Mouse (Mus musculus) hindbrain, embryonic 16.5 days (tissue): ENCODE data around the gene Il17rd. TPM values are rescaled to one million over a fixed set of nuclear protein-coding genes. Genes with fewer than 3 reads are reported as not detected.

Source experiments
- ATAC-seq: fragments of 200-750 bp; cut with Nextera tagmentation; 2 replicates; pipeline ENCODE4 v1.8.0; 2017; ENCODE audit warnings: moderate TSS enrichment, moderate library complexity
- H3K27ac ChIP-seq: fragments of 300-500 bp; sonication (generic); 2 replicates; pipeline ENCODE4 v1.5.1; 2014; ENCODE audit warnings: low read depth, mild to moderate bottlenecking, control low read depth, low read length, moderate library complexity
- H3K27me3 ChIP-seq: fragments of 300-500 bp; sonication (generic); replicated peaks from 2 replicates; pipeline ENCODE4 v1.6.1; 2014; ENCODE audit warnings: low read length; ENCODE audit not compliant: control insufficient read depth, insufficient read depth
- H3K36me3 ChIP-seq: fragments of 300-500 bp; sonication (generic); 2 replicates; pipeline ENCODE4 v1.6.1; 2014; ENCODE audit warnings: mild to moderate bottlenecking, low read length, moderate library complexity, mixed read lengths; ENCODE audit not compliant: control insufficient read depth, insufficient read depth
- H3K4me1 ChIP-seq: fragments of 300-500 bp; sonication (generic); 2 replicates; pipeline ENCODE4 v1.6.1; 2014; ENCODE audit warnings: low read depth, low read length; ENCODE audit not compliant: control insufficient read depth, insufficient read depth
- H3K4me2 ChIP-seq: fragments of 300-500 bp; sonication (generic); 2 replicates; pipeline ENCODE4 v1.6.1; 2014; ENCODE audit warnings: mild to moderate bottlenecking, low read length, control low read depth, moderate library complexity
- H3K4me3 ChIP-seq: fragments of 300-500 bp; sonication (generic); 2 replicates; pipeline ENCODE4 v1.5.1; 2014; ENCODE audit warnings: mild to moderate bottlenecking, low read length, control low read depth, moderate library complexity
- H3K9ac ChIP-seq: fragments of 300-500 bp; sonication (generic); 2 replicates; pipeline ENCODE4 v1.6.1; 2014; ENCODE audit warnings: low read depth, mild to moderate bottlenecking, control low read depth, low read length, moderate library complexity
- H3K9me3 ChIP-seq: fragments of 300-500 bp; sonication (generic); 2 replicates; pipeline ENCODE4 v1.6.1; 2014; ENCODE audit warnings: mild to moderate bottlenecking, low read length, moderate library complexity; ENCODE audit not compliant: control insufficient read depth
- WGBS: fragments of 180-500 bp; shearing (Covaris S2); extraction: QIAGEN DNeasy Blood & Tissue Kit; methylation state at CpG from one replicate; pipeline ENCODE4 v1.1.7; 2014; 5-methylcytosine and 5-hydroxymethylcytosine counted together
- polyA plus RNA-seq: library from polyadenylated mRNA; unstranded; fragments of >200 nt; fragmentation: Nextera tagmentation; extraction: Ambion mirVana; gene quantifications from 2 replicates; pipeline ENCODE4 v1.2.1, GENCODE M21; 2015

Il17rd gene
- polyA plus RNA-seq, 1 experiment from 2014 or later: 2.5 TPM

GRCm38 (mm10) chr14:27096779-27097178 is 58.0 kb downstream of the Il17rd start:
- Histone ChIP-seq H3K36me3 (no peaks in the 10 kb centered on the region), H3K27me3 (no peaks in the 10 kb centered on the region), H3K9ac (no peak overlapping the region), H3K4me1 (no peaks in the 10 kb centered on the region; the same call in none of the 2 replicates), H3K4me3 (no peak overlapping the region), H3K27ac (no peak overlapping the region), H3K9me3 (no peaks in the 10 kb centered on the region), H3K4me2 (no peak overlapping the region)
- WGBS: 6% methylated on average over 3 of the region's 3 CpGs
- peak; percentile 68; the same call in 1 of the 2 replicates for ATAC-seq

- Histone ChIP-seq H3K4me2 (no peak overlapping the region), H3K27me3 (no peaks in the 10 kb centered on the region), H3K4me3 (no peak overlapping the region), H3K4me1 (peaks cover 2% of the 10 kb centered on the region; the same call in 1 of the 2 replicates), H3K27ac (no peak overlapping the region), H3K9me3 (no peaks in the 10 kb centered on the region), H3K9ac (no peak overlapping the region), H3K36me3 (no peaks in the 10 kb centered on the region)
- ATAC-seq: no peak
- 55% methylated on average over 7 of the region's 7 CpGs for WGBS
These were observed 63.0 kb downstream of the Il17rd start for GRCm38 (mm10) chr14:27101735-27102134.

- ATAC-seq: peak; percentile 54; the same call in 1 of the 2 replicates
- Histone ChIP-seq H3K27me3 (no peaks in the 10 kb centered on the region), H3K4me1 (peaks cover 2% of the 10 kb centered on the region; the same call in 1 of the 2 replicates), H3K9ac (no peak overlapping the region), H3K27ac (peak overlapping the region; percentile 36; the same call in 1 of the 2 replicates), H3K4me3 (no peak overlapping the region), H3K36me3 (no peaks in the 10 kb centered on the region), H3K9me3 (no peaks in the 10 kb centered on the region), H3K4me2 (no peak overlapping the region)
- 47% methylated on average over 6 of the region's 6 CpGs for WGBS
These were observed 64.0 kb downstream of the Il17rd start for GRCm38 (mm10) chr14:27102720-27103119.

- Histone ChIP-seq H3K27me3 (no peaks in the 10 kb centered on the region), H3K9me3 (no peaks in the 10 kb centered on the region), H3K27ac (no peak overlapping the region), H3K4me3 (no peak overlapping the region), H3K36me3 (no peaks in the 10 kb centered on the region), H3K9ac (no peak overlapping the region), H3K4me2 (no peak overlapping the region), H3K4me1 (peaks cover 2% of the 10 kb centered on the region; the same call in 1 of the 2 replicates)
- 52% methylated on average over 12 of the region's 12 CpGs for WGBS
- no peak for ATAC-seq
These were observed 67.2 kb downstream of the Il17rd start for GRCm38 (mm10) chr14:27105731-27106457.

GRCm38 (mm10) chr14:27108748-27109504 is 70.2 kb downstream of the Il17rd start:
- ATAC-seq: peak; percentile 37; the same call in 1 of the 2 replicates
- WGBS: 74% methylated on average over 6 of the region's 6 CpGs
- H3K27ac ChIP-seq: no peak overlapping the region
- no peak overlapping the region for H3K4me3 ChIP-seq
- H3K36me3 ChIP-seq: no peaks in the 10 kb centered on the region
- no peaks in the 10 kb centered on the region for H3K4me1 ChIP-seq
- no peaks in the 10 kb centered on the region for H3K9me3 ChIP-seq
- H3K4me2 ChIP-seq: no peak overlapping the region
- peaks cover 11% of the 10 kb centered on the region for H3K27me3 ChIP-seq
- no peak overlapping the region for H3K9ac ChIP-seq

GRCm38 (mm10) chr14:27114362-27115274 is 75.9 kb downstream of the Il17rd start, which contains the start of gene Arhgef3:
TSS of gene Arhgef3 (plus strand) at chr14:27114899.
- 1% methylated on average over 57 of the region's 58 CpGs for WGBS

GRCm38 (mm10) chr14:27115275-27115660 is 76.5 kb downstream of the Il17rd start:
- H3K9me3 ChIP-seq: no peaks in the 10 kb centered on the region
- H3K4me1 ChIP-seq: peaks cover 10% of the 10 kb centered on the region
- WGBS: 18% methylated on average over 11 of the region's 11 CpGs
- H3K36me3 ChIP-seq: no peaks in the 10 kb centered on the region
- H3K27me3 ChIP-seq: peaks cover 19% of the 10 kb centered on the region
- no peak for ATAC-seq
- peak overlapping the region; percentile 57 for H3K4me3 ChIP-seq
- no peak overlapping the region; the same call in 1 of the 2 replicates for H3K9ac ChIP-seq
- no peak overlapping the region for H3K27ac ChIP-seq
- peak overlapping the region; percentile 100 for H3K4me2 ChIP-seq

More at GRCm38 (mm10) chr14:27114362-27115274, 75.9 kb downstream of the Il17rd start, which contains the start of gene Arhgef3:
- Histone ChIP-seq H3K27ac (no peak within 1 kb of the TSS), H3K4me1 (peaks cover 10% of the 10 kb centered on the region), H3K4me3 (peak within 1 kb of the TSS; percentile 57), H3K27me3 (peaks cover 19% of the 10 kb centered on the region), H3K9me3 (no peaks in the 10 kb centered on the region), H3K9ac (peak within 1 kb of the TSS; percentile 61), H3K36me3 (no peaks in the 10 kb centered on the region), H3K4me2 (peak within 1 kb of the TSS; percentile 100)
- ATAC-seq: peak; percentile 87

GRCm38 (mm10) chr14:27115991-27116390 is 77.2 kb downstream of the Il17rd start:
- no peak overlapping the region for H3K9ac ChIP-seq
- peaks cover 19% of the 10 kb centered on the region for H3K27me3 ChIP-seq
- H3K4me2 ChIP-seq: peak overlapping the region; percentile 22; the same call in 1 of the 2 replicates
- no peak overlapping the region for H3K4me3 ChIP-seq
- H3K4me1 ChIP-seq: peaks cover 10% of the 10 kb centered on the region
- no peaks in the 10 kb centered on the region for H3K9me3 ChIP-seq
- no peak overlapping the region for H3K27ac ChIP-seq
- H3K36me3 ChIP-seq: no peaks in the 10 kb centered on the region
- 70% methylated on average over 6 of the region's 6 CpGs for WGBS
- no peak for ATAC-seq
